Mouse (Mus musculus) heart, postnatal 0 days (tissue): Measurements from ENCODE around the gene Eya2.

Experiments
- CTCF ChIP-seq: IDR thresholded peaks from 2 replicates; pipeline ENCODE4 v1.5.1; 2016; ENCODE audit warnings: antibody characterized with exemption, control low read depth, low read depth
- EP300 ChIP-seq: IDR thresholded peaks from 2 replicates; pipeline ENCODE4 v1.6.1; 2016; ENCODE audit warnings: antibody characterized with exemption, low read depth

GRCm38 (mm10) chr2:165554066-165554465 is 40.8 kb upstream of the Eya2 start:
- no peak for TF ChIP-seq CTCF
- TF ChIP-seq EP300 = no peak
